Mouse (Mus musculus) T-cell, adult 2 months (primary cell): ENCODE measurements around the gene Bmper.

Experiments
- DNase-seq: peaks from one replicate; pipeline ENCODE4 v3.0.0; 2022; ENCODE audit warnings: low spot score

The Bmper gene

GRCm38 (mm10) chr9:23374789-23375460 lies 152.0 kb downstream of the Bmper start:
- no peak for DNase-seq

GRCm38 (mm10) chr9:23377831-23378730 lies 155.2 kb downstream of the Bmper start:
- DNase-seq: no peak

GRCm38 (mm10) chr9:23378731-23379170 lies 155.9 kb downstream of the Bmper start:
- DNase-seq: no peak

GRCm38 (mm10) chr9:23380171-23380835 lies 157.4 kb downstream of the Bmper start:
- no peak for DNase-seq

GRCm38 (mm10) chr9:23383291-23383690 lies 160.4 kb downstream of the Bmper start:
- DNase-seq: no peak

- no peak for DNase-seq
Measured at GRCm38 (mm10) chr9:23383837-23384236, 161.0 kb downstream of the Bmper start.

DNA sequence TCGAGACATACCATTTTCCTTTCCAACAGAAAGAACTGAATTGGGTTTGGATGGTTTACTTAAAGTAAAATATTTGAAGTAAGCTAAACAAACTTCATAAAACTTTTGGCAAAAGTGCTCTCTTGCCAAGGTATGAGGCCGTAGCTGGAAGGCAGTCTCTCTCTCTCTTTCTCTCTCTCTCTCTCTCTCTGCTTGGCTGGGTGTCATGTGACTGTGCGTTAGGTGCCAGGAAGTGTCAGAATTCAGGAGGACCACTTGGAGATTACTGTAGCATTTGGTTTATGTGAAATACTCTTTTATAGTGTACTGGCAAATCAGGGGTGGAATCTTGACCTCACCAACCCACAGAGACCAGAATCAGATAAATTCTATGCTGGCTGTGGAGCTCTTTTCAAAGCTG lies 162.0 kb downstream of the Bmper start:
- no peak for DNase-seq

DNA sequence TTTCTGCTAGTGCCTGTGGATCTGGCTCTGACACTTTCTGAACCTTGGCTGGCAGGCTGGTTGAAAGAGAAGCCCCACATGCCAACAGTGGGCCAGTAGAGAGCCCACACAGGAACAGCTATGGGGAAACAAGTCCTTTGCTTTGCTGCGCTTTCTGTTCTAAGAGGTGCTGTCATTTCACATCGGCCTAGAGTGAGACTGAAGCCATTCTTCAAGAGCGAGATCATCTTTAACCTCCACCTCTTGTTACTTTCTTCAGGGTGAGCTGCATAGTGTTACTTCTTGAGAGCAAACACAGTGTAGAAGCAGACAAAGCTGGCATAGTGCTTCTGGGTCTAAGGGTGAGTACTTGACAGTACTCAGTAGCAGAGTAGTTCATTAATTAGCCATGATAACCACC lies 163.3 kb downstream of the Bmper start:
- no peak for DNase-seq

DNA sequence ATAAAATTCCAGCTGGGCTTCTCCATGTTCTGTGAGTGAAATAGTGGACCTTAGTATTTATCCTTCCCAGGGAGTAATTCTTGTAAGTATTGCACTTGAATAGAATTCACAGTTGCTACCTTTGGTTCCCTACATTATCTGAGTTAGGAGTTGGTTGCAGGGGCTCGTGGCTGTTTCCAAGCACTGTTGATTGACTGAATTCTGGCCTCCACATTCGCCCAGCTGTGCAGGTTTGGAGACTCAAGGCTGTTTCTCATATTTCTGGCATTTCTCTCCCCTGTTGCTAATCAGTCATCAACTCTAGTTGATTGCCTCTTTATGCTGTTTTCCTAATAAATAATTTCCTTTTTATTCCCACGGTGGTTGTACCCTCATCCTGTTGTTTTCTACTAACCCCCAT lies 167.2 kb downstream of the Bmper start:
- no peak for DNase-seq

- no peak for DNase-seq
Measured at GRCm38 (mm10) chr9:23394652-23395317, 171.9 kb downstream of the Bmper start.

- no peak for DNase-seq
Measured at GRCm38 (mm10) chr9:23396186-23396585, 173.3 kb downstream of the Bmper start.

GRCm38 (mm10) chr9:23397876-23398275 lies 175.0 kb downstream of the Bmper start:
- no peak for DNase-seq

GRCm38 (mm10) chr9:23399638-23400284 lies 176.9 kb downstream of the Bmper start:
- no peak for DNase-seq

GRCm38 (mm10) chr9:23407416-23407815 lies 184.5 kb downstream of the Bmper start:
- no peak for DNase-seq

DNA sequence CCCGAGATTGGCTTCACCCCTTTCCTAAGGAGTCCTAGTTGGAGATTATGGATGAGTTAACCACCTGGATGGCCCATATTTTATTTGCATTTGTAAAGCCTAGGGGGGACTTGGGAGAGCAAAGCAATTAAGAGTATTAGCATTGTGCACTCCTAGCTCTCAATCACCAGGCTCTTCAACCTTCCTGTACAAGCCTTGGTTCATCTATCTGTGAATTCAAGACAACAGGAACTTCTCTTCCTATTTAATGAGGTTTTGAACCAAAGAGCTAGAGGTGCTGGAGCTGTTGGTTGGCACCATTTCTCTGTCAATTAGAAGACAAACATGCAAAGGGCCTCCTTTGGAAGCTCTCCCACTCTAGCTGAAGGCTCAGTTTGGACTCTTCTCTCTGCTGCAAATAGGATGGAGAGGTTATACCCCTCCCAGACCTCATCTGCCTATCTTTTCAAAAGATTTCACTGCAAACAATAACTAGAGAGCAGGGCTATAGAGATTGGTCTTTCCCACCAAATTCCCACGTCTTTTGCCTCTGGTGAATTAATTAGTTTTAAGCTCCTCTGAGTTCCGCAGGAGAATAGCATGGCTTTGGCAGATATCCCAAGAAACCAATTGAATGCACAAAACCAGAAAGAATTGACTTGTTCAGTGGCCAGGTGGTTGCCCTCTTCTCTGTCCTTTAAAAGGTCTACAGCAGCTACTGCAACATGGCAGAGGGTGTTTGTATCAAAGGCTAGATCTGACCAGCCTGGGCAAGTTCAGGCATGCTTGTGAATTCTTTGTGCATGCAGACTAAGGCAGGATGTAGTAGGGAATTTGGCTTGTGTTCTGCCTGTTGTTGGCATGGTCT lies 185.3 kb downstream of the Bmper start:
- DNase-seq: no peak

- DNase-seq: no peak
Measured at GRCm38 (mm10) chr9:23410567-23410966, 187.7 kb downstream of the Bmper start.

- no peak for DNase-seq
Measured at GRCm38 (mm10) chr9:23412956-23413355, 190.1 kb downstream of the Bmper start.

- no peak for DNase-seq
Measured at GRCm38 (mm10) chr9:23419107-23419506, 196.2 kb downstream of the Bmper start.

DNA sequence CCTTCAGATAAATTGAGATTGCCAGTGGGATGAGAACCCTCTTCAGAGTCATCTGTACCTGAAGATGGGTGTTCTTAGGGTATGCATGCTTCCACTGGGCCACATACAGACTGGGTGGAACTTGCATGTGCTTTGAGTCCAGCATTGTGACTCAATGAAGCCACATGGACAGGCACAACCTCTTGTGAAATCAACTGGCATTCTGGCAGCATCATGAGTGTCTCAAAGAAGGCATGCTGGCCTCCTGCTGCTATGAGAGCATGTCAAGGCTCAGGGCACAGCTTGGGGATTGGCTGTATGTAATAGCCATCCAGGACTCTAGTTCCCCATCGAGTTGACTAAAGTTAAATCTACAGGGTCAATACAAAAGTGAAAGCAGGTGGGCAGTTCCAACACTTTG lies 200.9 kb downstream of the Bmper start:
- DNase-seq: no peak

DNA sequence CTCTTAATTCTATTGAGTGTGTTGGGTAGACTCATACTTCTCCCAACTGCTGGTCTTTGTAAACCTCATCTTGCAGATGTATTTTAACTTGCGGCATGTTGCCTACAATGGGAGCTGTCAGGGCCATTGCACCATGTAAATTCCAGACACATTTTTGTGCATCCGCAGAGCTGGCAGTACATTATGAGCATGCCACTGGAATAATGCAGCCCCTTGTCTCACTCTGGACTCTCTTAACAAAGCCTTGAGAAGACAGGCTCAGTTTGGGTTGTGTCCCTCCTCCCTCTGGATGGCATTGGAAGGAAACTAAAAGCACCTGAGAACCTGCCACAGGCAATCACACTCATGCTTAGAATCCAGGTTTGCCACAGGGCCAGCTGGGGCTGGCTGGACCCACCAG lies 209.8 kb downstream of the Bmper start:
- no peak for DNase-seq

DNA sequence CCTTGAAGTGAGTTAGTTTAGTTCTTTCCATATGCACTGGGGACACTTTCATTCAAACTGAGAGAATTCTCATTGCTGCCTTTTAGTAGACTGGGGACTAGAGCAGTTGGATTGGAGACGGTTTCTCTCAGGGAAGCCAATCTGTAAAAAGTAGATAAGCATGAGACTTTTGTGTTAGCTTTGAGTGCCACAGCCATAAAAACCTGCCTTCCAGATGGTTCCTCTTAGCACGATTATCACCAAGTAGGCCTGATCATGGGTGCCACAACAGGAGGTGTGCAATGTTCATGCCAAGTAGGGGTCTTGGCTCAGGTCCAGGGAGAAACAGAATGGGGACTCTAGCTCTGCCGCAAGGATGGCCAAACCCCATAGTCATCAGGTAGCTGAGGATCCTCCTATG lies 210.4 kb downstream of the Bmper start:
- DNase-seq: no peak
